Mouse (Mus musculus) WW6 (cell line): ENCODE results near the gene Abcd4.

Source experiments
- DNase-seq: peaks from one replicate; pipeline ENCODE4 v3.0.0-alpha.2; 2013; ENCODE audit warnings: low read depth, low spot score

Abcd4 gene

DNA sequence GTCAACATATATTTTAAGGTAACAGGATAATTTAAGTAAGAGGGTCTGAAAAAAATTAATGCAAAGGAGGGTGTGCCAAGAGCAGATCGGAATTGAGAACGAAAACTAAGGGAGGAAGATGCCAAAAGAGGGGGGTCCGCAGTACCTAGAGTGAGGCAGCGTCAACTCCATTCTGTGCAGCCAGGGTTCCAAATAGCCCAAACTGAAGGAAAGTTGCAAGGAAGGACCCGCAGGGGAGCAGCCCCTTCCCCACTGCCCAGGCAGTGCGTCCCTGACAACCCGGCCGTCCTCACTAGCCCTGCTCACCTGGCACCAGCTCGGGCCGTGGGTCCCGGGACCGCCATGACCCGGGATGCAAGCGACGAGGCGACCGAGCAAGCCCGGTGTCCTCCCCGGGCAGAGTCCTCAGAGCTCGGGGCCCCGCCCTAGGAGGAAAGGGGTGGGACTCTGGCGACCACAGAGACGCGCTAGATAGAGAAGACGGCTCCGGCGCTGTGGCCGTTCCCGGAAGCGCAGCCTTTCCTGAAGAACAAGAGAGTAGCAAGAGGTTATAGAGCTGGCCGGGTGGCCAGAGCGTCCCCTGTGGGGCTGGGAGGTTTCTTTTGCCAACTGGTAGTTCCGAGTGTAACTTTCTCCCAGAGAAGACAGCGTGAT lies at the start of gene Abcd4:
Gene Abcd4, minus strand, starts transcription at position 437 of the 654 bp plus-strand sequence.
- DNase-seq = peak; percentile 84

- no peak for DNase-seq
Measured at GRCm38 (mm10) chr12:84653912-84654311, 36.7 kb upstream of the Abcd4 start.

- DNase-seq = no peak
Measured at GRCm38 (mm10) chr12:84650234-84650633, 33.0 kb upstream of the Abcd4 start.

- no peak for DNase-seq
Measured at GRCm38 (mm10) chr12:84640654-84641053, 23.4 kb upstream of the Abcd4 start, which contains the start of gene Vrtn. TSS of gene Vrtn (plus strand) at chr12:84641019.

DNA sequence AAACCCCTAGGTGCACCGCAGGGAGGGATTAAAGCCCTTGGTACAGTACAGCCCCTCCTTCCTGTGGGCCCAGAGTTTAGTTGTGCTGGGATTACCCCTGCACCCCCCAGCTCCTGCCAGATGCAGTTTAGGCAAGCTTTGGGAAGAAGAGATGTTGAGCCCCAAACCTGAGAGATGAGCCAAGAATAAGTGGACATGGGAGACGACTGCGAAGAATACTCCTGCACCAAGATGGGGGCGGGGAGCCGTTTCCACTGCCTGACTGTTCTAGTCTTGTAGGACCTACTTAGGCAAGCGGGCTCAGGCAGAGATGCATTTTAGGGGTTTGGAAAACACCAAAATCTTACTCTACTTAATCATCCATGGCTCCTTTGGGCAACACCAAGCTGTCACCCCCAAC lies 23.0 kb upstream of the Abcd4 start:
- no peak for DNase-seq

- no peak for DNase-seq
Measured at GRCm38 (mm10) chr12:84631867-84632266, 14.7 kb upstream of the Abcd4 start.

- DNase-seq = no peak
Measured at GRCm38 (mm10) chr12:84625116-84625515, 7.9 kb upstream of the Abcd4 start.

DNA sequence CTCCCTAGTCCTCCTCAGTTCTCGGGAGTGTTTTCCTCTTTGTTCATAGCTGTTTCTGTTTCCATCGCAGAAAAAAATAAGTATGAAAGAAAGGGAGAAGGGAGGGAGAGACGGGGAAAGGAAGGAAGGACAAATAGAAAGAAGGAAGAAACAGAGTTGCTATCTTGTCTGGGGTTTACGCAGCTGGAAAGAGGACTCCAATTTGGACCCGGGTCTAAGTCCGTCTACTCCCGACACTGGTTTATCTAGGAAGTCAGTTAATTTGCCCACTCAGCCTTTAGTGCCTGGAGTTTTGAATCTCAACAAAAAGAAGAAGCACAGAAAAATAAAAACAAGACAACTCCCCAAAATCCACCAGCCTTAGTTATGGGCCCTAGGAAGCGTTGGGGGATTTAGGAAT lies 7.4 kb upstream of the Abcd4 start:
- DNase-seq = no peak

- no peak for DNase-seq
Measured at GRCm38 (mm10) chr12:84620975-84621374, 3.8 kb upstream of the Abcd4 start.

DNA sequence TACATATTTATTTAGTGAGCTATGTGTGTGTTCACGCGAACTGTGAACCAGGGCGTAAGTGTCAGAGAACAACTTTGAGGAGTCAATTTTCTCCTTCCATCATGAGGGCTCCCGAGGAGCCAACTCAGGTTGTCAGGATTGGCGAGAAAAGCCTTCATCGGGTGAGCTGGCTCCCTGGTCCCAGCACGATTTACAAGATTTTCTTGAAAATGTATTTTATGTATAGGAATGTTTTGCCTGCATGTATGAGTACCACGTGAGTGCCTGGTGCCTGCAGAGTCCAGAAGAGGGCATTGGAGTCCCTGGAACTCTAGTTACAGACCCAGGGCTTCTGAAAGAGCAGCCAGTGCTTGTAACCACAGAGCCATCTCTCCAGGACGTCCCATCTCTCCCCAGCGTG lies 450 bp upstream of the Abcd4 start:
- DNase-seq = no peak

DNA sequence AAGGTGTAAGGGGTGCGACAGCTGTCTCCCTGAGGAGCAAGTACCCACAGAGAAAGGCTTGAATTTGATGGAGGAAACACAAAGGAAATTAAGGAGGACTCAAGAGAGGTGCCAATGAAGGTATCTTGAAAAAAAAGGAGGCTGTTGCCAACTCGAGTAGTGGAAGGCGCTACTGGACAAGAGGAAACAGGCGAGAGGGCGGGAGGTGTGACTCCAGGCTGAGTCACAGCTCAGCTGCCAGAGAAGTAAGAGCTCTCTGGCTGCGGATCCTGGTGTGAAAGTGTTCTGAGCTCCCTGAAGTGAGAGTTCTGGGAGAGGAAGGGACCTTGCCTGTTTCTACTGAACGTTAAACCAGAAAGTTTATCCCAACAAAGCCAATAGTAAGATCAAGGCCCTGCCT lies 2.7 kb downstream of the Abcd4 start:
- no peak for DNase-seq

DNA sequence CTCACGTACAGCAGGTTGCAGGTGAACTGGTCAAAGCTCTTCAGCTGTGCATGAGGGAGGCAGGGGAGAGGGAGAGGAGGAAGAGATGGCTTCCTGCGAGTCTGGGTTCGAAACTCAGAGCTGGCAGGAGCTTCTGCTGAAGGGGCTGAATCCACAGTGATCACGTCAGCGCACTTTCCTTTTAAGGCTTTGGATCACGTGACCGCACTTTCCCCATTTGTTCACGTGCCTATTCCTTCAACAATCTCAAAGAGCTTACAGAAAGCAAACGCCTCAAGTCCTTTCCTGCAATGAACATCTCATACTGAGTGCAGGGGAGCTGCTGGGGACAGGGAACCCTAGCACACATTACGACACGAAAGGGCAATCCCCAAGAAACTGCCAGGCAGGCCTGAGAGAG lies 3.2 kb downstream of the Abcd4 start:
- no peak for DNase-seq

- DNase-seq = no peak
Measured at GRCm38 (mm10) chr12:84612518-84612917, 4.7 kb downstream of the Abcd4 start.

DNA sequence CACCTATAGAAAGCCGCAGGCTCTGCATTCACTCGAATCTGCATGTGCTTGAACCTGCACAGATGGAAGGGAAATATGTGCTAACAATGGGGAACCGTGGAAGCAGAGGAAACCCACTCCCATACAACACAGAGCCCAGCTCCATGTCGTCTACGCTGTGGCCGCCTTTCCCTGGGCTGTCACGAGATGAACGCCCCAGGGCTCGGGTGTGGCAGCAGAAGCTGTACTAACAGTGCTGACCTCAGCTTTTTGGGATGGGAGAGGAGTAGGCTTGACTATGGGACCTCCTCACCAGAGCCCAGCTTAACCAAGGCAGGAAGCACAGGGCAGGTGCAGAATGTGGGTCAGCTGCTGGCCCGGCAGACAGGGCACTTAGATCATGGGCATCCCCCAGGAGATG lies 5.5 kb downstream of the Abcd4 start:
- no peak for DNase-seq

DNA sequence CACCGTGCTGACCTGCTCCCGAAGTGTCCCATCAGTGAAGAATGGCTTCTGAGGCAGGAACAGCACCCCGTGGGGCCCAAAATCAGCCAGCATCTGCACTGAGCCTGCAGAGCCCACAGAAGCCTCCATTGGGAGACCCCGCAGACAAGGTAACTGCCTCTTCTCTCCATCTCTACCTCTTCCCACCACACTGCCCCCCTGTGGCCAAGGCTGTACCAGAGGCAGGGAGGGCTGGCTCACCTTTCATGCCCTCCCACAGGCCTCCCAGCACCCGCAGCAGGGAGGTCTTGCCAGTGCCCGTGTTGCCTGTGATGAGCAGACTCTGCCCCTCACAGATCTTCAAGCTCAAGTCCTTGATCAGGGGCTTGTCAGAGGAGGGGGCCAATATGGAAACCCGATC lies 11.4 kb downstream of the Abcd4 start:
- no peak for DNase-seq

GRCm38 (mm10) chr12:84604001-84604400 lies 13.2 kb downstream of the Abcd4 start:
- no peak for DNase-seq

- no peak for DNase-seq
Measured at GRCm38 (mm10) chr12:84598324-84598723, 18.9 kb downstream of the Abcd4 start.

DNA sequence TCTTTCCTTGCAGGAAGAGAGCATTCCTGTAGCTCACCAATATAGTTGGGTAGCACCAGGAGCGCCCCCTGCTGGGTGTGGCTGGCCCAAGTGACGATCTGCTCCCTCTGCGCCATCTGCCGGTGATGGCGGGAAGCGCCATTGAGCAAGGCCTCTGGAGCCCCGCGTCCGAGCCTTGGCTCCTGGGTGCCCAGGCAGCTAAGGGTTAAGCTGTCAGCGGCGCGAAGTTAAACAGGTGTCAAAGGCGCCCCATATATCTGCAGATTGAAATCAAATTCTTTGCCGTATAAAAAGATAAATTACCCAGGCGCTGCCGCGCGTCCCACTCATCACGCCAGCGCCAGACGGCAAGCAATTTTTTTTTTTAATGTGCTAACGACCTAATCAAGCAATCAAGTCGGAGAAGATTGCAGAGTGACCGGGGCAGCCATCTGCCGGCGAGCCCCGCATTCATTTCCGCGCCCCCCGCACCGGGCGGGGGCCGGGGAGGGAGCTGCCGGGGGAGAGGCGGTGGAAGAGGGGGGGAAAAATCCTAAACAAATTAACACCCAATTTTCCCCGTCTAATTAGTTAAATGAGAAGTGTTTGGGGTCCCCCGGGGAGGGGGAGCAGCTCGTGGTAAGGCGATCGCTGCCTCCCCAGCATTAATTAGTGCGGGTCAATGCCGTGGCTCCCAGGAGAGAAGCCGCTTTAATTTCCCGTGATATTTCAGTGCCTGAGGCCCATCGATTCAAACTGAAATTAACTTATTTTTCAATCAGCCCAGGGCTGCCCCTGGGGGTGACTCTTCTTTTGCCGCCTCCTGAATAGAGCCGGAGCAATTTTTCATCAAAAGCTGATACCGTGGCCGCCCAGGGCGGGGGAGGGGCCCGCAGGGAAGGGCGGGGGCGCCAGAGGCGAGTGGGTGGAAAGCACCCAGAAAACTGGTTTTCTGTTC lies 27.1 kb downstream of the Abcd4 start:
- peak; percentile 71 for DNase-seq

- no peak for DNase-seq
Measured at GRCm38 (mm10) chr12:84581285-84581684, 35.9 kb downstream of the Abcd4 start.

- no peak for DNase-seq
Measured at GRCm38 (mm10) chr12:84578440-84578770, 38.8 kb downstream of the Abcd4 start.

- DNase-seq = no peak
Measured at GRCm38 (mm10) chr12:84577768-84578439, 39.3 kb downstream of the Abcd4 start.

- DNase-seq = no peak
Measured at GRCm38 (mm10) chr12:84573094-84573493, 44.1 kb downstream of the Abcd4 start.

- DNase-seq = no peak
Measured at GRCm38 (mm10) chr12:84572341-84572720, 44.9 kb downstream of the Abcd4 start.
